Mouse (Mus musculus) forebrain, embryonic 14.5 days (tissue): ENCODE data around the gene 1600012H06Rik. TPM values are rescaled to one million over a fixed set of nuclear protein-coding genes. Genes with fewer than 3 reads are reported as not detected.
"Not testable (repeated sequence)": the region's sequence is repeated elsewhere in the genome, so short reads cannot be mapped to it uniquely, and the experiment has no call there.

Experiments
- ATAC-seq: fragments of 200-750 bp; cut with Nextera tagmentation; 2 replicates; pipeline ENCODE4 v1.8.0; 2017; ENCODE audit warnings: mild to moderate bottlenecking, moderate library complexity
- DNase-seq: peaks from one replicate; pipeline ENCODE4 v3.0.0-alpha.2; 2015; ENCODE audit warnings: low spot score
- H3K27ac ChIP-seq: fragments of 300-500 bp; sonication (generic); 2 replicates; pipeline ENCODE4 v1.5.1; 2014; ENCODE audit warnings: low read depth, mild to moderate bottlenecking, control low read depth, low read length, moderate library complexity
- H3K27me3 ChIP-seq: fragments of 300-500 bp; sonication (generic); replicated peaks from 2 replicates; pipeline ENCODE4 v1.6.1; 2014; ENCODE audit warnings: low read length, control low read depth, mixed read lengths; ENCODE audit not compliant: control insufficient read depth, insufficient read depth
- H3K36me3 ChIP-seq: fragments of 300-500 bp; sonication (generic); 2 replicates; pipeline ENCODE4 v1.6.1; 2014; ENCODE audit warnings: low read length, control low read depth; ENCODE audit not compliant: control insufficient read depth, insufficient read depth
- H3K4me1 ChIP-seq: fragments of 300-500 bp; sonication (generic); 2 replicates; pipeline ENCODE4 v1.6.1; 2014; ENCODE audit warnings: antibody characterized with exemption, low read length, control low read depth; ENCODE audit not compliant: control insufficient read depth, insufficient read depth
- H3K4me2 ChIP-seq: fragments of 300-500 bp; sonication (generic); 2 replicates; pipeline ENCODE4 v1.6.1; 2014; ENCODE audit warnings: mild to moderate bottlenecking, control low read depth, low read length
- H3K4me3 ChIP-seq: fragments of 300-500 bp; sonication (generic); 2 replicates; pipeline ENCODE4 v1.5.1; 2014; ENCODE audit warnings: low read depth, low read length, control low read depth
- H3K9ac ChIP-seq: fragments of 300-500 bp; sonication (generic); 2 replicates; pipeline ENCODE4 v1.6.1; 2014; ENCODE audit warnings: mild to moderate bottlenecking, low read length, control low read depth, moderate library complexity
- H3K9me3 ChIP-seq: fragments of 300-500 bp; sonication (generic); replicated peaks from 2 replicates; pipeline ENCODE4 v1.6.1; 2016; ENCODE audit warnings: low read length, control low read depth, mixed read lengths; ENCODE audit not compliant: control insufficient read depth
- WGBS: fragments of 180-500 bp; shearing (Covaris S2); extraction: QIAGEN DNeasy Blood & Tissue Kit; methylation state at CpG from one replicate; pipeline ENCODE4 v1.1.7; 2014; 5-methylcytosine and 5-hydroxymethylcytosine counted together
- polyA plus RNA-seq: library from polyadenylated mRNA; unstranded; fragments of >200 nt; fragmentation: Nextera tagmentation; extraction: Ambion mirVana; gene quantifications from 2 replicates; pipeline ENCODE4 v1.2.1, GENCODE M21; 2014

The 1600012H06Rik gene
- polyA plus RNA-seq: 29.3 and 33.3 TPM in 2 replicates

GRCm38 (mm10) chr17:14943009-14943728 lies at the start of gene 1600012H06Rik, which contains the start of gene Wdr27:
Gene 1600012H06Rik, plus strand, starts transcription at chr17:14943184.
Gene Wdr27, minus strand, starts transcription at chr17:14943158.
- H3K27ac ChIP-seq: peak within 1 kb of the TSS; percentile 75
- no peaks in the 10 kb centered on the region for H3K27me3 ChIP-seq
- under 1% methylated on average over 54 of the region's 54 CpGs for WGBS
- peak; percentile 99 for DNase-seq
- peak within 1 kb of the TSS; percentile 78 for H3K4me3 ChIP-seq
- peaks cover 14% of the 10 kb centered on the region for H3K4me1 ChIP-seq
- peak within 1 kb of the TSS; percentile 95 for H3K4me2 ChIP-seq
- H3K36me3 ChIP-seq: peaks cover 25% of the 10 kb centered on the region
- no peaks in the 10 kb centered on the region for H3K9me3 ChIP-seq
- ATAC-seq: peak; percentile 100
- H3K9ac ChIP-seq: peak within 1 kb of the TSS; percentile 91

- not testable (repeated sequence) for ATAC-seq, H3K4me1 ChIP-seq
Observed at GRCm38 (mm10) chr17:14895058-14895457, 47.9 kb upstream of the 1600012H06Rik start.

GRCm38 (mm10) chr17:14898972-14899371 lies 44.0 kb upstream of the 1600012H06Rik start:
- no peak for ATAC-seq
- H3K4me3 ChIP-seq: no peak overlapping the region
- H3K4me1 ChIP-seq: no peaks in the 10 kb centered on the region
- H3K27ac ChIP-seq: no peak overlapping the region
- no peaks in the 10 kb centered on the region for H3K9me3 ChIP-seq
- H3K36me3 ChIP-seq: no peaks in the 10 kb centered on the region
- no peak overlapping the region for H3K4me2 ChIP-seq
- 68% methylated on average over 1 of the region's 1 CpGs for WGBS
- H3K9ac ChIP-seq: no peak overlapping the region
- H3K27me3 ChIP-seq: no peaks in the 10 kb centered on the region
- no peak for DNase-seq

More at GRCm38 (mm10) chr17:14895058-14895457, 47.9 kb upstream of the 1600012H06Rik start:
- not testable (repeated sequence) for H3K36me3 ChIP-seq, DNase-seq, H3K9me3 ChIP-seq, H3K27ac ChIP-seq, H3K4me3 ChIP-seq, H3K9ac ChIP-seq, H3K4me2 ChIP-seq, H3K27me3 ChIP-seq

GRCm38 (mm10) chr17:14903212-14903611 lies 39.8 kb upstream of the 1600012H06Rik start:
- Histone ChIP-seq H3K4me3 (no peak overlapping the region), H3K27ac (no peak overlapping the region), H3K27me3 (no peaks in the 10 kb centered on the region), H3K9ac (no peak overlapping the region), H3K36me3 (no peaks in the 10 kb centered on the region), H3K9me3 (no peaks in the 10 kb centered on the region), H3K4me1 (no peaks in the 10 kb centered on the region), H3K4me2 (no peak overlapping the region)
- ATAC-seq (no peak), DNase-seq (no peak)
- 85% methylated on average over 3 of the region's 3 CpGs for WGBS

- Histone ChIP-seq H3K27me3 (no peaks in the 10 kb centered on the region), H3K4me2 (no peak overlapping the region), H3K9ac (no peak overlapping the region), H3K4me3 (no peak overlapping the region), H3K36me3 (no peaks in the 10 kb centered on the region), H3K4me1 (no peaks in the 10 kb centered on the region), H3K27ac (no peak overlapping the region), H3K9me3 (no peaks in the 10 kb centered on the region)
- ATAC-seq (no peak), DNase-seq (no peak)
- 91% methylated on average over 6 of the region's 6 CpGs for WGBS
Observed at GRCm38 (mm10) chr17:14904206-14904605, 38.8 kb upstream of the 1600012H06Rik start.

- 53% methylated on average over 7 of the region's 7 CpGs for whole genome bisulfite sequencing
- Histone ChIP-seq H3K4me3 (no peak overlapping the region), H3K27me3 (no peaks in the 10 kb centered on the region), H3K4me2 (no peak overlapping the region), H3K27ac (no peak overlapping the region), H3K9me3 (no peaks in the 10 kb centered on the region), H3K4me1 (no peaks in the 10 kb centered on the region), H3K36me3 (no peaks in the 10 kb centered on the region), H3K9ac (no peak overlapping the region)
- ATAC-seq (peak; percentile 79), DNase-seq (peak; percentile 89)
Observed at GRCm38 (mm10) chr17:14904637-14905265, 38.2 kb upstream of the 1600012H06Rik start.

GRCm38 (mm10) chr17:14906611-14907010 lies 36.4 kb upstream of the 1600012H06Rik start:
- Histone ChIP-seq H3K4me2 (no peak overlapping the region), H3K27ac (no peak overlapping the region), H3K27me3 (no peaks in the 10 kb centered on the region), H3K9me3 (no peaks in the 10 kb centered on the region), H3K36me3 (no peaks in the 10 kb centered on the region), H3K4me3 (no peak overlapping the region), H3K4me1 (no peaks in the 10 kb centered on the region), H3K9ac (no peak overlapping the region)
- no peak for DNase-seq
- no peak for ATAC-seq
- 29% methylated on average over 1 of the region's 1 CpGs for WGBS

GRCm38 (mm10) chr17:14907136-14907535 lies 35.8 kb upstream of the 1600012H06Rik start:
- Histone ChIP-seq H3K4me3 (no peak overlapping the region), H3K4me2 (no peak overlapping the region), H3K9me3 (no peaks in the 10 kb centered on the region), H3K27me3 (no peaks in the 10 kb centered on the region), H3K9ac (no peak overlapping the region), H3K36me3 (no peaks in the 10 kb centered on the region), H3K27ac (no peak overlapping the region), H3K4me1 (no peaks in the 10 kb centered on the region)
- 85% methylated on average over 12 of the region's 12 CpGs for WGBS
- no peak for DNase-seq
- ATAC-seq: no peak

GRCm38 (mm10) chr17:14909331-14909730 lies 33.7 kb upstream of the 1600012H06Rik start:
- Histone ChIP-seq H3K9ac (no peak overlapping the region), H3K4me3 (no peak overlapping the region), H3K4me1 (no peaks in the 10 kb centered on the region), H3K36me3 (no peaks in the 10 kb centered on the region), H3K4me2 (no peak overlapping the region), H3K27me3 (no peaks in the 10 kb centered on the region), H3K9me3 (no peaks in the 10 kb centered on the region), H3K27ac (no peak overlapping the region)
- WGBS: 88% methylated on average over 5 of the region's 5 CpGs
- DNase-seq: no peak
- ATAC-seq: no peak
